ENCODE assay signal across 13 mouse cellular contexts in the genomic region with DNA sequence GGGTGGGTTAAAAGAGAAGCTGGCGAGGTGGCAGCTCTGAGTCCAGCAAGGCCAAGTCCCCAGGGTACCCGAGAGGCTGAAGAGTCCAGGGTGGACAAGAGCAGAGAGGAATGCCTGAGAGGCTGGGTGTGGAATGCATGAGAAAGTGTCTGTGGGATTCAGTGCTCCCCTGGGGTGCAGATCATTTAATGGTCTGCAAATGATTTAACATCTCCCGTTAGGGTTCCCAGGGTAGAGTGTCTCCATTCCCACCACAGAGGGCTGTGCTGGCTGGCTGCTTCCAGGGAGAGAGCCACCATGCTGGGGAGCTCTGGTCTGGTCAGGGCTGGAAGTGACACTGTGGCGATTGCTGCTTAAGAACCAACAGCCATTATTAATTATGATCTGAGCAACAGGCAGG.
"Had no signal": no experiment of that assay in that cellular context is flagged by ENCODE, and none has a peak within 500 bp of the region (broad histone marks: within the 10 kb centered on the region; RNA-seq: fewer than 3 reads in every experiment).

No protein-coding gene starts in this region.

- H3K9me3 ChIP-seq: limb, embryonic 10.5 days; liver, embryonic 15.5 days; midbrain, embryonic 15.5 days had no signal

- H3K4me3 ChIP-seq: left cerebral cortex, adult 2 months; limb, embryonic 10.5 days; liver, embryonic 15.5 days; midbrain, embryonic 15.5 days had no signal

- H3K9ac ChIP-seq: liver, embryonic 15.5 days; midbrain, embryonic 15.5 days had no signal

- H3K27ac ChIP-seq: left cerebral cortex, adult 2 months; limb, embryonic 10.5 days; liver, embryonic 15.5 days; midbrain, embryonic 15.5 days had no signal

- H3K4me1 ChIP-seq: liver, embryonic 15.5 days had no signal

- DNase-seq: kidney, adult 8-10 months; lung, adult 2 months; lung, postnatal 36 days; right cerebral cortex, postnatal 14 days; thymus, postnatal 36 days had no signal

- H3K27me3 ChIP-seq: liver, embryonic 15.5 days had no signal

- ATAC-seq: intestine, embryonic 16.5 days; lung, postnatal 0 days; midbrain, embryonic 15.5 days had no signal

- H3K36me3 ChIP-seq: limb, embryonic 10.5 days; liver, embryonic 15.5 days; midbrain, embryonic 15.5 days had no signal

- H3K4me2 ChIP-seq: liver, embryonic 11.5 days; liver, embryonic 15.5 days; midbrain, embryonic 11.5 days; midbrain, embryonic 15.5 days had no signal
